Mouse (Mus musculus): Measurements from ENCODE around the gene Edar.
"Not testable (repeated sequence)": the region's sequence is repeated elsewhere in the genome, so short reads cannot be mapped to it uniquely, and the experiment has no call there.

Edar gene

DNA sequence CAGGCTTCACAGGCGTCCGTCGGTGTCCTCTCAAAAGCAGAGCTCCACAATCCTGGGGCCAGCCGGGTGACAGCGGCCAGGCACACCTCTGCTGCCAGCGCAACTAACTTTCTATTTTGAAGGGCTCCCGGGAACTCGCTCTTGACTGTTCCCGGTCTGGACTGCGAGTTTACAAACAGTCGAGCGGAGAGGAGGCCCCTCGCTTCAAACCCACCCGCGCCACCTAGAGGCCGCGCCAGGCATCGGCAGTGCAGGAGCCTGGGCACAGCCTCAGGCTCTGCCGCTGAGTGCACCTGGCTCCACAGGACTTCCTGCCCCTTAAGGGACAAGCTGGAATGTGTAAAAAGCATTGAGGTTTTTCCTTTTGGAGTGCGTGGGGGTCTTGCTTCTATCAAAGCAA is at the start of gene Edar:
Edar (minus strand) TSS at position 122 of the 400 bp plus-strand sequence.
- peak; percentile 59 for DNase-seq (ENCODE audit: low spot score)

- DNase-seq (ENCODE audit: low spot score): not testable (repeated sequence)
These were observed 42.7 kb upstream of the Edar start, which contains the start of gene Gm17542 for GRCm38 (mm10) chr10:58718110-58718509. TSS of gene Gm17542 (minus strand) at chr10:58718210.

- DNase-seq (ENCODE audit: low spot score): no peak
These were observed 39.3 kb upstream of the Edar start for GRCm38 (mm10) chr10:58714789-58715148.

DNA sequence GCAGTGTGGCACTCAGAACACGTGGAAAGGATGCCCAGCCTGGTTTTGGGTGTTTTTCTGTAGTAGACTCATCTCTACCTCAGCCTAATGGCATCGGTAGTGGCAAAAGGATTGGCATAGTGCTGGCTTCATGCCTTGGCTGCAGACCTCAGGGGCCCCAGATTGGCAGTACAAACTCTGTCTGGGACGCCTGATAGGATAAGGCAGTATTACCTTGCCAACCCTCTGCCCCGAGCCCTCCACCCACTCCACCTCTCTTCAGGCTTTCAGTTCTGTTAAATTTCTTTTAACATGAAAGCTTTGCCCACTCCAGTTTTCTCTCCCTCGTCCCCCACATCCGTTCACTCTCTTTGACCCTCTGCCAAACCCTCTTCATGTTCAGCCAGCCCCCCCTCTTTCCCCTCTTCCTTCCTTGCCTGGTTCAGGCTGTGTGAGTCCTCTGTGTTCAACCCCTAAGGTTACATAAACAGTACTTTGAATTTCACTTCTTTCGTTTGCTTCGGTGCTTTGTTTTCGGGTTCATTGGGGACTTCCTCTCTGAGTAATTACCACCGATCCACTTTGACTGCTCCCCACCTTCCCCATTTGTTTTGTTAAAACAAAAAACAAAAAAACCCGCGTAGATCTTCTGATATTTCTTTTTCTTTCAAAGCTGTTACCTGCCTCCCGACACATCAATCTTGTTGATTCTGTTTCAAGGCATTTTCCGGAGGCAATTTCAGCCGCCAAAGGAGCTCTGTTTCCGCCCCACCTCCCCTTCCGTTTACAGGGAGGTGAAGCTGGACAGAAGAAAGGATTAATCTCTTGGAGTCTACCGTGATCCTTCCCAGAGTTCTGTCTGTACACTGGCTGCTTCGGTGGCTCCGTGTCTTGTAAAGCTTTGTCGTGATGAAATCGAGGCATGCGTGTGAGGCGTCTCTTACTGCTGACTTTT is 38.7 kb upstream of the Edar start:
- DNase-seq (ENCODE audit: low spot score): no peak

- DNase-seq (ENCODE audit: low spot score): no peak
These were observed 37.8 kb upstream of the Edar start for GRCm38 (mm10) chr10:58713225-58713624.

DNA sequence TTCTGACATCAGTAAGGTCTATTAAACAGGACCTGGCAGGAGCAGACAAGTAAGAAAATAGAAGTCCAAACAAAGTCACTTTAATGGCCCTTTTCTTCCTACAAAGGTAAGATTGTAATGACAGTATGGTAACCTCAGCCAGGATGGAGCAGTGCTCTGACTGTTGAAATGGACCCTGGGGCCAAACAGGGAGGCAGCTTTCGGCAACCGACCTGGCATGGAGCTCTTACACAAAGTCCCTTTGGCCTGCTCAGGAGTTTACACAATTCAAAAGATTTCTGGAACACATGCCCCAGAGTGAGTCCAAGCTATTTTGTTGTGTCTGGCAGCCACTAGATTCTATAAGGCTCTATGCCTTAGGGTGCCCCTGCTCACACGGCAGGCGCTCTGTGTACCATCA is 33.6 kb upstream of the Edar start:
- no peak for DNase-seq (ENCODE audit: low spot score)

GRCm38 (mm10) chr10:58700578-58700977 is 25.1 kb upstream of the Edar start:
- DNase-seq (ENCODE audit: low spot score): no peak

- no peak for DNase-seq (ENCODE audit: low spot score)
These were observed 24.7 kb upstream of the Edar start for GRCm38 (mm10) chr10:58700160-58700559.

GRCm38 (mm10) chr10:58698955-58699354 is 23.5 kb upstream of the Edar start:
- DNase-seq (ENCODE audit: low spot score): no peak

DNA sequence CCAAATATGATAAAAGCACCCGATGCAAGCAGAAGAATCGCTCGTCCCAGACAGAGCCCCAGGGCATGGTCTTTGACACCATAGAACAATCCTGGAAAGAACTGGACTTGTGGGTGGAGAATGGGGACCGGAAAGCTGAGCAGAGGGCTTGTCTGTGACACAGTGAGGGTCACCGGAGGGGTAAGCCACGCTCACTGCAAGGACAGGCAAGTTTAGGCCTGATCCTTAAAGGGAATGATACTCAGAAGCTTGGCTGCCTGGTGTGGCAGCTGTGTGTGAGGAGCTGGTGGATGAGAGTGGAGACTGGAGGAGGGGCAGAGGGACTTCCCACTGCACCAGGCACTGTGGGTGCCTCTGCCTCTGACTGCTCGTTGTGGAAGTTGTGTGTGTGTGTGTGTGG is 15.6 kb upstream of the Edar start:
- DNase-seq (ENCODE audit: low spot score): no peak

- DNase-seq (ENCODE audit: low spot score): no peak
These were observed 3.8 kb upstream of the Edar start for GRCm38 (mm10) chr10:58679298-58679697.

GRCm38 (mm10) chr10:58673278-58674061 is 2.0 kb downstream of the Edar start:
- DNase-seq (ENCODE audit: low spot score): no peak

DNA sequence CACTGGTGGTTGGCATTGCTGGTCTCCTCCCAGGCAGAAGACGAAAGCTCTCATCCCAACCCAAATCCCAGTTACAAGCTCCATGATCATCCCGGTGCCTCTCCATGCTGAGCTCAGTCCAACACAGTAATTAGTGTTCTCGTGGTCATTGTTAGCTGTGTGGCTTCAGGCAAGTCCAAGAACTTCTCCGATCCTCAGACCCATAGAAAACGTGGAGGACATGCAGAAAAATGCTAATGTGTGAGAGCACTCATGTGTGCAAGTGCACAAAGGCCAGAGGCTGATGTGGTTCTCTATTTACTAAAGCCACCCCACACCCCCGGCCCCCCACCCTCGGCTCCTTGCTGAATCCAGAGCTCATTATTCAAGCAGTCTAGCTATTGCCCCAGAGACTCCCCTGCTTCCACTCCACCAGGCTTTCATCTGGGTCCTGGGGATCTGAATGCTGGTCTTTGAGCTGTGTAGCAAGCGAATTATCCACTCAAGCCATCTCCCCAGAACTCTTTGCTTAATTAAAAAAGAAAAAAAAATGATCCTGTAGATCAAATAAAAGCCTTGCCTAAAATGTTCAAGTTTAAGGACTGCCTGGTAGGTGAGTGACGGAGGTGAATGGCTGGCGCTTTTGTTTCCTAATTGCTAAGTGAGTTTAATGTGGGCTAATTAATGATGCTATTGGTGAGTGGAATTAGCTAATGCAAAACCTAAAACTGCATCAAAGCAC is 2.7 kb downstream of the Edar start:
- DNase-seq (ENCODE audit: low spot score): no peak

DNA sequence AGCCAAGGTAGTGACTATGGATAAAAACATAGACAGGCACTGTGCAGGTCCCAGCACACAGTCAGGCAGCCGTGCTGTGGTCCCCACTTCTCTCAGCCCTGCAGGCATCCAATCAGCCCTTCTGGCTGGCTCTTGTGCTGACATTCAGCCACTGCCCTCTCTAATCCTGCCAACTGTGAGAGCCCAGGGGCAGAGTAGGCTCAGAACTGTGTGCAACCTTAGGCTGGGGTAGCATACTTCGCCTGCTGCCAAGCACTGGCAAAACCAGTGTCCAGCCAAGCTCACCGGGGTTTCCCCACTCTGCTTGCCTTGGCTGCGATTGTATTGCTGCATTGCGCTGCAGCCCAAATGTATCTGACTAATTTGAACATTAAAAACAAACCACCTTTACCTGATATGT is 11.6 kb downstream of the Edar start:
- no peak for DNase-seq (ENCODE audit: low spot score)

DNA sequence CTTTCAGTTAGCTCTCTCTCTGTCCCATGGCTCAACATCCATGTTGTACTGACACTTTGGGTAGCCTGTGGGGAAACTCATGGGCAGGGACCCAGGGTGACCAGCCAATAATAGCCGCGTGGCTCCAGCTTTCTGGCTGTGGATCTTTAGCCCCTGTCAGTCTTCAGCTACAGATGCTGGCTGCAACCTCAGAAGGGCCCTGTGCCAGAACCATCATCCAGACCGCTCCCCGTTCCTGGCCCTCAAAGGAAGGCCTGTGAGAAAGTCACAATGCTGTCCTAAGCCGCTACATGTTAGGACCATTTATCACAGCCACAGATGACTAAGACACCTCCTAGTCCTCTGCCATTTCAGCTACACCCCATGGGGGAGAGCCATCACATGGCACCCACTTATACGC is 12.0 kb downstream of the Edar start:
- DNase-seq (ENCODE audit: low spot score): no peak

GRCm38 (mm10) chr10:58659268-58659986 is 16.0 kb downstream of the Edar start:
- DNase-seq (ENCODE audit: low spot score): no peak

GRCm38 (mm10) chr10:58657731-58658130 is 17.7 kb downstream of the Edar start:
- DNase-seq (ENCODE audit: low spot score): no peak

GRCm38 (mm10) chr10:58653679-58654078 is 21.8 kb downstream of the Edar start:
- no peak for DNase-seq (ENCODE audit: low spot score)

DNA sequence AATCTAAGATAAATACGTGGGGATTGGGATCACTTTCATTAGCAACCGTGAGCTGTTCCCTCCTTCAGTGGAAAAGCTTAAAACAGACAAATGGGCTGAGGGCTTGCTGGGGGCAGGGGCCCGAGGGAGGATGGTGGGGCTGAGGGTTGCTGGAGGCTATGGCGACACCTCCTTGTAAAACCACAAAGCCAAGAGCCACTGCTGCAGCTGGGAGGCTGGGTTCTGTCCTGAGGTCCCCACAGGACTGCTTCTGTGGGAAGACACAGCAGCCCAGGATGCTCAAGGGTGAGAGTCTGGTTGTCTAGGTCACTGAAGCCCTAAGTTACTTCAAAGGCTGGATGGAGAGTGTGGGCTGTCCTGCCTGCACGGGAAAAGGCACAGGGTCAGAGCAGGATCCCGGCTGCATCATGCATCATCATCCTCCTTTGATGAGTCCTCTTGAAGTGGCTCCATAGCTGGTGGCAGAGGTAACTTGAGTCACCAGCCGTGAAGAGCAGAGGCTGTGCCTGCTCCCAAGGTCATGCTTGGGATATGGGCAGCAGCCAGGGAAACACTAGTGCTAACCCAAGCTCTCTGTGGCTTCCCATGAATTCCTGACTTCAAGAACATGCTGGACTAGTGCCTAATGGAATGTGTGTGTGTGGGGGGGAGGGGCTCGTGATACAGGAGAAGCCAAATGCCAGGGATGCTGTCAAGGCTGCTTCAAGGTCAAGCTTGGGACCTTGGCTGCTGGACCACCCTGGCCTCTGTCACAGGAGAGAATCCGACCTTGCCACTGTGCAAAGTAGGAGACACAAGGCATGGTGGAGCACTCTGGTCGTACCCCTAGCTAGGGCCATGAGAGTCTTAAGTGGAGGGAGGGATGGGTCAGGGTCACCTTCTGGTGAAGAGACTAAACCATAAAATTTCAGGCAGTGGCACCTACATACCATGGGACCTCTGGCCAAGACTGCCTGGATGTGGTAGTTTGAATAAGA is 22.7 kb downstream of the Edar start:
- DNase-seq (ENCODE audit: low spot score): no peak

DNA sequence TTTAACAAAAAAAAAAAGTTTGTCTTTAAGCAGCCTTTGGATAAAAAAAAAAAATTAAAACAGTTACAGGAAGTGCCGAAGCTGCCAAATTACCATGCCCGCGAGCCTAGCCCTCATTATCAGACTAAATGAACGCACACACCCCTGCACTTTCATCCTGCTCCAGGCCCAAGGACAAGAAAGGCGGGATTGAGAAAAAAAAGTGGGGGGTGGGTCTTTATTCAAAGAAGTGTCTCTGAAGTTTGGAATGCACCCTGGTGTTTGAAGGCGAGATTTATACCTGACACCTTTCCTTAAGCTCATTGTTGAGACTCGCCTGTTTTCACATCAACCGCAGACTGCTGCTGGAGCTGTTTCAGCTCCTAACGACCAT is 23.4 kb downstream of the Edar start:
- DNase-seq (ENCODE audit: low spot score): no peak

All from urinary bladder, postnatal 10 days (tissue).